Comparison of ENCODE assay signal across 29 mouse cellular contexts in the genomic region with DNA sequence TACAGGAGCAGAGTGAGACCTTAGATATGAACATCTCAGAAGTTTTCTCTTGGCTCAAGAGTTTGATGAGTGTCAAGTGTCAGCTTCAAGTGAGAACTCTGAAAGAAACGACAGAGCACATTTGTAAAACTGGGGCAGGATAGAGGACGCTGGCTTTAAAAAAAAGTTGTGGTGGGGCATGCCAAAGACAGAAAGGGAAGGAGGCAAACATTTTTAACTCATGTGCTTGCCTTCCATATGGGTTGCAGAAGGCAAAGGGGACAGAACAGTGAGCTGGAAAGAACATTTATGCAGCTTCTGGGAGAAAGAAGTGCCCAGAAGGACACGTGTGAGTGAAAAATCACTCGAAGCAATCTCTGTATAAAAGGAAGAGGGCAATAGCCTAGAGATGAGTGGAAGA.
DNase-seq lines count a peak whose midpoint lies in the region; ATAC-seq and TF ChIP-seq lines count a peak whose summit lies in the region.
"Had no signal": no experiment of that assay in that cellular context is flagged by ENCODE, and none has a peak within 500 bp of the region (broad histone marks: within the 10 kb centered on the region; RNA-seq: fewer than 3 reads in every experiment).

No protein-coding gene starts in this region.

- no peak for TF ChIP-seq RAD21 in CH12.LX (IDR thresholded peaks at IDR 0.05; ENCODE audit: low read depth, low read length)

- dilution Hi-C loops in CH12.LX (cut with MboI; ENCODE audit: extremely low pct_ligation_motif_present, extremely low pct_unique_long_range_greater_than_20kb, low sequenced_read_pairs) = no loop called here

- H3K79me2 ChIP-seq in CH12.LX (replicated peaks; ENCODE audit: control insufficient read depth, extremely low read depth, insufficient read depth, poor library complexity, severe bottlenecking) = no peaks in the 10 kb centered on the region

- peak overlapping the region; percentile 61; the same call in 1 of the 2 replicates for H3K4me2 ChIP-seq in CH12.LX (ENCODE audit: insufficient read depth, low read depth, poor library complexity, severe bottlenecking)
- H3K4me2 ChIP-seq: embryonic facial prominence, embryonic 12.5 days; embryonic facial prominence, embryonic 15.5 days; heart, embryonic 12.5 days; heart, embryonic 15.5 days; hindbrain, embryonic 13.5 days had no signal

- TF ChIP-seq POLR2A in CH12.LX (IDR thresholded peaks at IDR 0.05; ENCODE audit: low read depth, low read length) = no peak

- in situ Hi-C loops in CH12.LX (cut with MboI; ENCODE audit: low pct_ligation_motif_present, low pct_unique_long_range_greater_than_20kb, low sequenced_read_pairs) = no loop called here

- no peak; the same call in 1 of the 2 replicates for TF ChIP-seq EP300 in CH12.LX (IDR thresholded peaks at IDR 0.05; ENCODE audit: low read length)

- H3K9me3 ChIP-seq in CH12.LX (replicated peaks; ENCODE audit: low read length) = no peaks in the 10 kb centered on the region
- H3K9me3 ChIP-seq: embryonic facial prominence, embryonic 12.5 days; embryonic facial prominence, embryonic 15.5 days; heart, embryonic 12.5 days; heart, embryonic 15.5 days; hindbrain, embryonic 10.5 days; hindbrain, embryonic 13.5 days had no signal

- no peak overlapping the region for H3K4me3 ChIP-seq in CH12.LX (replicated peaks in 1 of 3; ENCODE audit: low read depth in 2 of 3, low read length in 2 of 3, poor library complexity in 1 of 3)
- H3K4me3 ChIP-seq: embryonic facial prominence, embryonic 12.5 days; embryonic facial prominence, embryonic 15.5 days; gastrocnemius, adult 2 months; heart, embryonic 12.5 days; heart, embryonic 15.5 days; hindbrain, embryonic 10.5 days; hindbrain, embryonic 13.5 days had no signal

- intact Hi-C loops in left cerebral cortex, postnatal 36 days (cut with DNase I) = no loop called here
- intact Hi-C loops in left cerebral cortex, postnatal 10 days (cut with DNase I) = no loop called here

- ATAC-seq in megakaryocyte-erythroid progenitor cell, adult 5-6 weeks (replicated peaks; ENCODE audit: low FRiP score, low TSS enrichment, poor library complexity, severe bottlenecking) = no peak
- ATAC-seq: activated CD4-positive, CD25-positive, alpha-beta regulatory T cell, adult 4 months; CD4-positive, CD25-positive, alpha-beta regulatory T cell, adult 4 months; forebrain, embryonic 14.5 days; forebrain, postnatal 0 days; hindbrain, embryonic 16.5 days had no signal

- peak; percentile 11 to 29 for DNase-seq in frontal cortex, postnatal 36 days (ENCODE audit: low spot score in 2 of 2)
- DNase-seq in frontal cortex, postnatal 25 days (ENCODE audit: low spot score in 2 of 2) = no peak
- peak; percentile 18 to 42 for DNase-seq in left cerebral cortex, postnatal 36 days (ENCODE audit: low spot score in 2 of 2)
- DNase-seq in left cerebral cortex, postnatal 10 days (ENCODE audit: extremely low spot score in 1 of 2, low spot score in 2 of 2) = no peak
- no peak for DNase-seq in CH12.LX (ENCODE audit: extremely low read depth)
- peak; percentile 59 for DNase-seq in brain, adult 2 months (ENCODE audit: low read depth, low spot score)
- no peak for DNase-seq in heart, adult 11 months
- DNase-seq: adrenal gland, adult 8-10 months; adrenal gland, postnatal 25 days; cerebellum, adult 18-20 months; cerebellum, adult 9-10 months; cerebellum, postnatal 14 days; forebrain, postnatal 0 days; gastrocnemius, adult 2 months; gastrocnemius, postnatal 14 days; heart, adult 18-20 months; heart, postnatal 10 days; heart, postnatal 36 days had no signal

- H3K27me3 ChIP-seq in CH12.LX (replicated peaks) = no peaks in the 10 kb centered on the region
- H3K27me3 ChIP-seq: embryonic facial prominence, embryonic 12.5 days; embryonic facial prominence, embryonic 15.5 days; heart, embryonic 12.5 days; heart, embryonic 15.5 days; hindbrain, embryonic 13.5 days had no signal

- no peak for TF ChIP-seq CTCF in CH12.LX (conservative IDR thresholded peaks at IDR 0.05 in 1 of 2, IDR thresholded peaks at IDR 0.05 in 1 of 2; ENCODE audit: low read depth in 2 of 2, low read length in 2 of 2)

- H3K36me3 ChIP-seq in CH12.LX (replicated peaks in 1 of 2; ENCODE audit: control insufficient read depth in 1 of 2, insufficient read depth in 1 of 2, low read length in 1 of 2) = no peaks in the 10 kb centered on the region
- H3K36me3 ChIP-seq: embryonic facial prominence, embryonic 12.5 days; embryonic facial prominence, embryonic 15.5 days; heart, embryonic 12.5 days; heart, embryonic 15.5 days; hindbrain, embryonic 10.5 days; hindbrain, embryonic 13.5 days had no signal

- H3K9ac ChIP-seq in CH12.LX (ENCODE audit: insufficient read depth, low read depth) = no peak overlapping the region
- H3K9ac ChIP-seq: embryonic facial prominence, embryonic 12.5 days; embryonic facial prominence, embryonic 15.5 days; forebrain, postnatal 0 days; heart, embryonic 12.5 days; heart, embryonic 15.5 days; hindbrain, embryonic 13.5 days had no signal

- no peak overlapping the region for H3K27ac ChIP-seq in CH12.LX (ENCODE audit: insufficient read depth, low read depth)
- H3K27ac ChIP-seq: embryonic facial prominence, embryonic 12.5 days; embryonic facial prominence, embryonic 15.5 days; gastrocnemius, adult 2 months; heart, embryonic 15.5 days; hindbrain, embryonic 10.5 days; hindbrain, embryonic 13.5 days had no signal

- peaks cover 0 to 9% of the 10 kb centered on the region in 2 experiments; a peak in 1 of 4 replicates for H3K4me1 ChIP-seq in CH12.LX (ENCODE audit: control insufficient read depth in 1 of 2, insufficient read depth in 2 of 2)
- H3K4me1 ChIP-seq: embryonic facial prominence, embryonic 12.5 days; embryonic facial prominence, embryonic 15.5 days; heart, embryonic 12.5 days; heart, embryonic 15.5 days; hindbrain, embryonic 10.5 days; hindbrain, embryonic 13.5 days had no signal

TF ChIP-seq in CH12.LX, 34 proteins besides CTCF, POLR2A, EP300 and RAD21:
- TF ChIP-seq ZKSCAN1 (IDR thresholded peaks at IDR 0.05; ENCODE audit: borderline replicate concordance, low read depth, low read length) (no peak), MAX (IDR thresholded peaks at IDR 0.05; ENCODE audit: low read length) (no peak), ZC3H11A (IDR thresholded peaks at IDR 0.05; ENCODE audit: low read depth, low read length) (no peak), MAFK (IDR thresholded peaks at IDR 0.05; ENCODE audit: insufficient replicate concordance, low read length) (no peak), MEF2A (IDR thresholded peaks at IDR 0.05; ENCODE audit: borderline replicate concordance, low read depth, low read length) (no peak)

Comparison
In these comparisons a context has a peak if more than half of its experiments do, and no peak if none do; other contexts are left out.
1. DNase-seq: peak in frontal cortex, postnatal 36 days (2 of 2), left cerebral cortex, postnatal 36 days (2 of 2) and brain, adult 2 months (single experiment); none in frontal cortex, postnatal 25 days (0 of 2), left cerebral cortex, postnatal 10 days (0 of 2), CH12.LX (single experiment) and heart, adult 11 months (single experiment).